Mouse (Mus musculus) hindbrain, embryonic 16.5 days (tissue): ENCODE data around the gene Mttp. TPM values are rescaled to one million over a fixed set of nuclear protein-coding genes. Genes with fewer than 3 reads are reported as not detected.
A peak's percentile ranks its signal among the peaks of the same experiment; 100 is the strongest.

Experiments used
- ATAC-seq: fragments of 200-750 bp; cut with Nextera tagmentation; 2 replicates; pipeline ENCODE4 v1.8.0; 2017; ENCODE audit warnings: moderate TSS enrichment, moderate library complexity
- H3K27ac ChIP-seq: fragments of 300-500 bp; sonication (generic); 2 replicates; pipeline ENCODE4 v1.5.1; 2014; ENCODE audit warnings: low read depth, mild to moderate bottlenecking, control low read depth, low read length, moderate library complexity
- H3K27me3 ChIP-seq: fragments of 300-500 bp; sonication (generic); replicated peaks from 2 replicates; pipeline ENCODE4 v1.6.1; 2014; ENCODE audit warnings: low read length; ENCODE audit not compliant: control insufficient read depth, insufficient read depth
- H3K36me3 ChIP-seq: fragments of 300-500 bp; sonication (generic); 2 replicates; pipeline ENCODE4 v1.6.1; 2014; ENCODE audit warnings: mild to moderate bottlenecking, low read length, moderate library complexity, mixed read lengths; ENCODE audit not compliant: control insufficient read depth, insufficient read depth
- H3K4me1 ChIP-seq: fragments of 300-500 bp; sonication (generic); 2 replicates; pipeline ENCODE4 v1.6.1; 2014; ENCODE audit warnings: low read depth, low read length; ENCODE audit not compliant: control insufficient read depth, insufficient read depth
- H3K4me2 ChIP-seq: fragments of 300-500 bp; sonication (generic); 2 replicates; pipeline ENCODE4 v1.6.1; 2014; ENCODE audit warnings: mild to moderate bottlenecking, low read length, control low read depth, moderate library complexity
- H3K4me3 ChIP-seq: fragments of 300-500 bp; sonication (generic); 2 replicates; pipeline ENCODE4 v1.5.1; 2014; ENCODE audit warnings: mild to moderate bottlenecking, low read length, control low read depth, moderate library complexity
- H3K9ac ChIP-seq: fragments of 300-500 bp; sonication (generic); 2 replicates; pipeline ENCODE4 v1.6.1; 2014; ENCODE audit warnings: low read depth, mild to moderate bottlenecking, control low read depth, low read length, moderate library complexity
- H3K9me3 ChIP-seq: fragments of 300-500 bp; sonication (generic); 2 replicates; pipeline ENCODE4 v1.6.1; 2014; ENCODE audit warnings: mild to moderate bottlenecking, low read length, moderate library complexity; ENCODE audit not compliant: control insufficient read depth
- WGBS: fragments of 180-500 bp; shearing (Covaris S2); extraction: QIAGEN DNeasy Blood & Tissue Kit; methylation state at CpG from one replicate; pipeline ENCODE4 v1.1.7; 2014; 5-methylcytosine and 5-hydroxymethylcytosine counted together
- polyA plus RNA-seq: library from polyadenylated mRNA; unstranded; fragments of >200 nt; fragmentation: Nextera tagmentation; extraction: Ambion mirVana; gene quantifications from 2 replicates; pipeline ENCODE4 v1.2.1, GENCODE M21; 2015

Gene Mttp
- polyA plus RNA-seq, 1 experiment from 2014 or later, result 8.4 TPM

GRCm38 (mm10) chr3:138056976-138057375 lies 87.8 kb downstream of the Mttp start:
- WGBS, result 54% methylated on average over 7 of the region's 7 CpGs
- Histone ChIP-seq H3K4me1 (no peaks in the 10 kb centered on the region), H3K9me3 (no peaks in the 10 kb centered on the region), H3K4me2 (no peak overlapping the region), H3K4me3 (no peak overlapping the region), H3K9ac (no peak overlapping the region), H3K36me3 (no peaks in the 10 kb centered on the region), H3K27ac (no peak overlapping the region), H3K27me3 (no peaks in the 10 kb centered on the region)
- peak; percentile 45; the same call in 1 of the 2 replicates for ATAC-seq

GRCm38 (mm10) chr3:138053969-138054368 lies 90.8 kb downstream of the Mttp start:
- peak; percentile 56; the same call in 1 of the 2 replicates for ATAC-seq
- Histone ChIP-seq H3K4me3 (no peak overlapping the region), H3K4me1 (no peaks in the 10 kb centered on the region), H3K27me3 (no peaks in the 10 kb centered on the region), H3K9ac (no peak overlapping the region; the same call in 1 of the 2 replicates), H3K36me3 (no peaks in the 10 kb centered on the region), H3K27ac (no peak overlapping the region), H3K4me2 (no peak overlapping the region), H3K9me3 (no peaks in the 10 kb centered on the region)
- WGBS, result 66% methylated on average over 4 of the region's 4 CpGs

GRCm38 (mm10) chr3:138051431-138051830 lies 93.3 kb downstream of the Mttp start:
- no peak for ATAC-seq
- Histone ChIP-seq H3K27me3 (no peaks in the 10 kb centered on the region), H3K4me3 (no peak overlapping the region), H3K9me3 (no peaks in the 10 kb centered on the region), H3K4me1 (no peaks in the 10 kb centered on the region), H3K4me2 (no peak overlapping the region), H3K27ac (no peak overlapping the region), H3K9ac (no peak overlapping the region), H3K36me3 (no peaks in the 10 kb centered on the region)
- 80% methylated on average over 3 of the region's 3 CpGs for whole genome bisulfite sequencing

- ATAC-seq, result no peak
- H3K36me3 ChIP-seq, result no peaks in the 10 kb centered on the region
- WGBS, result 89% methylated on average over 11 of the region's 11 CpGs
Measured at GRCm38 (mm10) chr3:138050772-138051171, 94.0 kb downstream of the Mttp start.

GRCm38 (mm10) chr3:138049555-138049954 lies 95.2 kb downstream of the Mttp start:
- WGBS, result 85% methylated on average over 6 of the region's 6 CpGs
- no peaks in the 10 kb centered on the region for H3K36me3 ChIP-seq
- no peak overlapping the region for H3K27ac ChIP-seq
- no peaks in the 10 kb centered on the region for H3K4me1 ChIP-seq
- no peaks in the 10 kb centered on the region for H3K27me3 ChIP-seq
- ATAC-seq, result no peak
- no peak overlapping the region for H3K4me3 ChIP-seq
- H3K9me3 ChIP-seq, result no peaks in the 10 kb centered on the region
- H3K4me2 ChIP-seq, result no peak overlapping the region
- no peak overlapping the region for H3K9ac ChIP-seq

More at GRCm38 (mm10) chr3:138050772-138051171, 94.0 kb downstream of the Mttp start:
- Histone ChIP-seq H3K4me1 (no peaks in the 10 kb centered on the region), H3K4me2 (no peak overlapping the region), H3K9me3 (no peaks in the 10 kb centered on the region), H3K9ac (no peak overlapping the region), H3K27me3 (no peaks in the 10 kb centered on the region), H3K4me3 (no peak overlapping the region), H3K27ac (no peak overlapping the region)

- Histone ChIP-seq H3K27me3 (no peaks in the 10 kb centered on the region), H3K4me2 (no peak overlapping the region), H3K9ac (no peak overlapping the region), H3K4me3 (no peak overlapping the region), H3K27ac (no peak overlapping the region), H3K9me3 (no peaks in the 10 kb centered on the region), H3K36me3 (no peaks in the 10 kb centered on the region), H3K4me1 (no peaks in the 10 kb centered on the region)
- WGBS, result 59% methylated on average over 7 of the region's 7 CpGs
- 0 out of 2 replicates have a peak, but pooled peaks have one; percentile 34 for ATAC-seq
Measured at GRCm38 (mm10) chr3:138043316-138043715, 101.5 kb downstream of the Mttp start.

- ATAC-seq, result peak; percentile 86
- Histone ChIP-seq H3K4me3 (no peak overlapping the region), H3K27ac (no peak overlapping the region), H3K9ac (no peak overlapping the region), H3K4me2 (no peak overlapping the region), H3K9me3 (no peaks in the 10 kb centered on the region), H3K27me3 (no peaks in the 10 kb centered on the region), H3K4me1 (no peaks in the 10 kb centered on the region), H3K36me3 (no peaks in the 10 kb centered on the region)
- 38% methylated on average over 3 of the region's 3 CpGs for WGBS
Measured at GRCm38 (mm10) chr3:138041591-138042301, 103.0 kb downstream of the Mttp start.

- no peaks in the 10 kb centered on the region for H3K36me3 ChIP-seq
- no peaks in the 10 kb centered on the region for H3K27me3 ChIP-seq
- WGBS, result 83% methylated on average over 2 of the region's 2 CpGs
- no peak for ATAC-seq
- no peaks in the 10 kb centered on the region for H3K9me3 ChIP-seq
- H3K27ac ChIP-seq, result no peak overlapping the region
- no peak overlapping the region for H3K9ac ChIP-seq
- no peaks in the 10 kb centered on the region for H3K4me1 ChIP-seq
- H3K4me3 ChIP-seq, result no peak overlapping the region
- H3K4me2 ChIP-seq, result no peak overlapping the region
Measured at GRCm38 (mm10) chr3:138040938-138041337, 103.8 kb downstream of the Mttp start.
